9 mouse cellular contexts compared by ENCODE assay signal in genomic region chr10:83224999-83225398, GRCm38 (mm10).
DNase-seq lines count a peak whose midpoint lies in the region; ATAC-seq and TF ChIP-seq lines count a peak whose summit lies in the region.
"Had no signal": no experiment of that assay in that cellular context is flagged by ENCODE, and none has a peak within 500 bp of the region (broad histone marks: within the 10 kb centered on the region; RNA-seq: fewer than 3 reads in every experiment).

No protein-coding gene starts in this region.

- H3K9me3 ChIP-seq in MEL (replicated peaks; ENCODE audit: insufficient read depth, low read length): no peaks in the 10 kb centered on the region
- no peaks in the 10 kb centered on the region for H3K9me3 ChIP-seq in stomach, postnatal 0 days (ENCODE audit: control insufficient read depth, low read length)
- H3K9me3 ChIP-seq: lung, embryonic 15.5 days had no signal

- peak; percentile 22 to 45 for DNase-seq in cerebellum, adult 18-20 months
- DNase-seq in cerebellum, adult 9-10 months: no peak
- DNase-seq in layer of hippocampus, adult 2 months (ENCODE audit: low spot score in 2 of 2): peak in 1 of 2 experiments; percentile 29
- DNase-seq in layer of hippocampus, adult 9-10 months (ENCODE audit: low spot score): no peak
- peak; percentile 40 for DNase-seq in MEL (ENCODE audit: low read depth, low spot score)
- peak; percentile 55 for DNase-seq in kidney, postnatal 10 days
- peak; percentile 59 for DNase-seq in stomach, postnatal 0 days (ENCODE audit: low spot score)
- no peak for DNase-seq in right cerebral cortex, postnatal 25 days

- no peak overlapping the region for H3K27ac ChIP-seq in layer of hippocampus, adult 2 months
- H3K27ac ChIP-seq in MEL (ENCODE audit: control insufficient read depth, low read depth, low read length): no peak overlapping the region
- H3K27ac ChIP-seq in stomach, postnatal 0 days (replicated peaks): no peak overlapping the region
- H3K27ac ChIP-seq: lung, embryonic 15.5 days had no signal

- H3K4me1 ChIP-seq in MEL (ENCODE audit: control insufficient read depth in 1 of 2, insufficient read depth in 2 of 2, low read length in 2 of 2): peaks cover 0 to 4% of the 10 kb centered on the region in 2 experiments; a peak in 2 of 4 replicates
- no peaks in the 10 kb centered on the region for H3K4me1 ChIP-seq in stomach, postnatal 0 days (replicated peaks; ENCODE audit: control insufficient read depth, insufficient read depth)
- H3K4me1 ChIP-seq: lung, embryonic 15.5 days had no signal

- TF ChIP-seq CTCF in layer of hippocampus, adult 2 months (conservative IDR thresholded peaks at IDR 0.05): peak; percentile 72
- peak; percentile 40 to 50 (median 49) for TF ChIP-seq CTCF in MEL (IDR thresholded peaks at IDR 0.05 in 2 of 3, conservative IDR thresholded peaks at IDR 0.05 in 1 of 3; ENCODE audit: control insufficient read depth in 1 of 3, insufficient read depth in 1 of 3, low read depth in 2 of 3, low read length in 3 of 3, poor library complexity in 1 of 3, severe bottlenecking in 1 of 3)
- TF ChIP-seq CTCF in stomach, postnatal 0 days (IDR thresholded peaks at IDR 0.05; ENCODE audit: low read depth): peak; percentile 78

- H3K79me2 ChIP-seq in MEL (ENCODE audit: control insufficient read depth, insufficient read depth, low read length, poor library complexity): no peaks in the 10 kb centered on the region

- WGBS in stomach, postnatal 0 days: 44% methylated on average over 3 of the region's 3 CpGs

- peaks cover 0 to 9% of the 10 kb centered on the region in 2 experiments; a peak in 2 of 4 replicates for H3K36me3 ChIP-seq in MEL (ENCODE audit: control insufficient read depth in 1 of 2, insufficient read depth in 2 of 2, low read length in 2 of 2)
- H3K36me3 ChIP-seq in stomach, postnatal 0 days (ENCODE audit: control insufficient read depth, insufficient read depth, low read length): no peaks in the 10 kb centered on the region
- H3K36me3 ChIP-seq: lung, embryonic 15.5 days had no signal

- no peak for ATAC-seq in stomach, postnatal 0 days (ENCODE audit: low FRiP score, low TSS enrichment)

- no peak overlapping the region for H3K4me2 ChIP-seq in stomach, postnatal 0 days (replicated peaks; ENCODE audit: low read depth)
- H3K4me2 ChIP-seq: lung, embryonic 15.5 days had no signal

- no peaks in the 10 kb centered on the region for H3K27me3 ChIP-seq in MEL (ENCODE audit: control insufficient read depth in 1 of 2, insufficient read depth in 2 of 2, low read length in 2 of 2)
- H3K27me3 ChIP-seq in stomach, postnatal 0 days (ENCODE audit: control insufficient read depth, insufficient read depth, low read length): no peaks in the 10 kb centered on the region
- H3K27me3 ChIP-seq: lung, embryonic 15.5 days had no signal

- no peak overlapping the region for H3K9ac ChIP-seq in MEL (ENCODE audit: control insufficient read depth, low read depth, low read length, poor library complexity, severe bottlenecking)
- H3K9ac ChIP-seq in stomach, postnatal 0 days (ENCODE audit: low read length): no peak overlapping the region
- H3K9ac ChIP-seq: lung, embryonic 15.5 days had no signal

- peak; percentile 44 for TF ChIP-seq RAD21 in MEL (IDR thresholded peaks at IDR 0.05; ENCODE audit: low read depth, low read length)

- TF ChIP-seq EP300 in MEL (IDR thresholded peaks at IDR 0.05; ENCODE audit: low read depth in 1 of 2, low read length in 2 of 2): no peak
- no peak for TF ChIP-seq EP300 in stomach, postnatal 0 days (optimal IDR thresholded peaks at IDR 0.05)

- H3K4me3 ChIP-seq in layer of hippocampus, adult 2 months: no peak overlapping the region
- no peak overlapping the region for H3K4me3 ChIP-seq in MEL (ENCODE audit: control insufficient read depth in 1 of 2, insufficient read depth in 1 of 2, low read depth in 2 of 2, low read length in 2 of 2)
- no peak overlapping the region for H3K4me3 ChIP-seq in stomach, postnatal 0 days (ENCODE audit: low read depth, low read length)
- H3K4me3 ChIP-seq: lung, embryonic 15.5 days had no signal

- TF ChIP-seq POLR2A in MEL (IDR thresholded peaks at IDR 0.05; ENCODE audit: control insufficient read depth in 1 of 2, insufficient read depth in 1 of 2, low read depth in 1 of 2, low read length in 2 of 2, poor library complexity in 1 of 2): no peak

TF ChIP-seq in MEL, 35 proteins besides CTCF, POLR2A, EP300 and RAD21:
- TF ChIP-seq NRF1 (IDR thresholded peaks at IDR 0.05; ENCODE audit: insufficient read depth, low read depth, low read length, poor library complexity, severe bottlenecking): no peak
- no peak for TF ChIP-seq RCOR1 (IDR thresholded peaks at IDR 0.05; ENCODE audit: low read depth, low read length)
- no peak for TF ChIP-seq ZMIZ1 (IDR thresholded peaks at IDR 0.05; ENCODE audit: low read depth, low read length)
- TF ChIP-seq ZC3H11A (IDR thresholded peaks at IDR 0.05; ENCODE audit: low read depth, low read length): peak; percentile 35; the same call in 1 of the 2 replicates
- TF ChIP-seq USF1 (IDR thresholded peaks at IDR 0.05; ENCODE audit: low read depth, low read length): no peak
- no peak for TF ChIP-seq ZKSCAN1 (IDR thresholded peaks at IDR 0.05; ENCODE audit: low read depth, low read length)
- TF ChIP-seq BHLHE40 (IDR thresholded peaks at IDR 0.05; ENCODE audit: borderline replicate concordance, low read depth, low read length): no peak
- peak; percentile 49 for TF ChIP-seq SMC3 (IDR thresholded peaks at IDR 0.05; ENCODE audit: low read depth, low read length)

Comparison
In these comparisons a context has a peak if more than half of its experiments do, and no peak if none do; other contexts are left out.
1. DNase-seq: peak in cerebellum, adult 18-20 months (2 of 2), MEL (single experiment), kidney, postnatal 10 days (single experiment) and stomach, postnatal 0 days (single experiment); none in cerebellum, adult 9-10 months (single experiment), layer of hippocampus, adult 9-10 months (single experiment) and right cerebral cortex, postnatal 25 days (single experiment).
2. Peak in every context shown above with its lines, with median percentiles within 50 percentile points of each other: CTCF ChIP-seq.